Mouse (Mus musculus): ENCODE results near the gene Actl6b. TPM values are rescaled to one million over a fixed set of nuclear protein-coding genes. Genes with fewer than 3 reads are reported as not detected.

The Actl6b gene
- polyA plus RNA-seq, 1 experiment from 2014 or later, result not detected

- H3K27ac ChIP-seq (ENCODE audit: low read depth), result peak overlapping the region; percentile 79
- TF ChIP-seq CTCF (IDR thresholded peaks at IDR 0.05; ENCODE audit: low read depth) (no peak), EP300 (IDR thresholded peaks at IDR 0.05; ENCODE audit: low read depth) (no peak)
- DNase-seq, result no peak
Measured at GRCm38 (mm10) chr5:137599600-137599999, 46.3 kb downstream of the Actl6b start.

GRCm38 (mm10) chr5:137600281-137600618 lies 46.9 kb downstream of the Actl6b start:
- Histone ChIP-seq H3K4me3 (ENCODE audit: low read depth, low read length) (peak overlapping the region; percentile 69), H3K4me1 (ENCODE audit: insufficient read depth) (peaks cover 29% of the 10 kb centered on the region), H3K27me3 (ENCODE audit: insufficient read depth, low read length) (no peaks in the 10 kb centered on the region), H3K36me3 (replicated peaks; ENCODE audit: insufficient read depth, low read length) (peaks cover 2% of the 10 kb centered on the region; the same call in 1 of the 2 replicates), H3K27ac (ENCODE audit: low read depth) (peak overlapping the region; percentile 79), H3K4me2 (ENCODE audit: low read depth, low read length) (peak overlapping the region; percentile 98), H3K9me3 (ENCODE audit: low read length) (no peaks in the 10 kb centered on the region), H3K9ac (replicated peaks) (peak overlapping the region; percentile 88)
- under 1% methylated on average over 19 of the region's 19 CpGs for WGBS (ENCODE audit: insufficient replicate concordance)
- ATAC-seq (peak; percentile 34), DNase-seq (no peak)
- no peak for TF ChIP-seq CTCF (IDR thresholded peaks at IDR 0.05; ENCODE audit: low read depth)
- TF ChIP-seq EP300 (IDR thresholded peaks at IDR 0.05; ENCODE audit: low read depth), result no peak

More at GRCm38 (mm10) chr5:137599600-137599999, 46.3 kb downstream of the Actl6b start:
- Histone ChIP-seq H3K4me2 (ENCODE audit: low read depth, low read length) (peak overlapping the region; percentile 98), H3K27me3 (ENCODE audit: insufficient read depth, low read length) (no peaks in the 10 kb centered on the region), H3K36me3 (replicated peaks; ENCODE audit: insufficient read depth, low read length) (peaks cover 2% of the 10 kb centered on the region; the same call in 1 of the 2 replicates), H3K4me3 (ENCODE audit: low read depth, low read length) (peak overlapping the region; percentile 69), H3K9me3 (ENCODE audit: low read length) (no peaks in the 10 kb centered on the region), H3K4me1 (ENCODE audit: insufficient read depth) (peaks cover 29% of the 10 kb centered on the region), H3K9ac (replicated peaks) (peak overlapping the region; percentile 88)
- WGBS (ENCODE audit: insufficient replicate concordance), result 28% methylated on average over 9 of the region's 9 CpGs
- no peak for ATAC-seq

- peaks cover 2% of the 10 kb centered on the region; the same call in 1 of the 2 replicates for H3K36me3 ChIP-seq (replicated peaks; ENCODE audit: insufficient read depth, low read length)
- peak; percentile 95 for ATAC-seq
- WGBS (ENCODE audit: insufficient replicate concordance), result under 1% methylated on average over 40 of the region's 41 CpGs
- no peaks in the 10 kb centered on the region for H3K27me3 ChIP-seq (ENCODE audit: insufficient read depth, low read length)
- peak within 1 kb of the TSS; percentile 98 for H3K4me2 ChIP-seq (ENCODE audit: low read depth, low read length)
- H3K9ac ChIP-seq (replicated peaks), result peak within 1 kb of the TSS; percentile 88
- peaks cover 29% of the 10 kb centered on the region for H3K4me1 ChIP-seq (ENCODE audit: insufficient read depth)
- H3K4me3 ChIP-seq (ENCODE audit: low read depth, low read length), result peak within 1 kb of the TSS; percentile 69
- H3K27ac ChIP-seq (ENCODE audit: low read depth), result peak within 1 kb of the TSS; percentile 79
- no peak for TF ChIP-seq CTCF (IDR thresholded peaks at IDR 0.05; ENCODE audit: low read depth)
- peak; percentile 60 for TF ChIP-seq EP300 (IDR thresholded peaks at IDR 0.05; ENCODE audit: low read depth)
- no peaks in the 10 kb centered on the region for H3K9me3 ChIP-seq (ENCODE audit: low read length)
- peak; percentile 98 for DNase-seq
Measured at GRCm38 (mm10) chr5:137600619-137601364, 47.5 kb downstream of the Actl6b start, which contains the start of gene Mospd3. TSS of gene Mospd3 (minus strand) at chr5:137601058.

GRCm38 (mm10) chr5:137601365-137601729 lies 48.0 kb downstream of the Actl6b start:
- WGBS (ENCODE audit: insufficient replicate concordance), result under 1% methylated on average over 22 of the region's 22 CpGs
- ATAC-seq (no peak), DNase-seq (peak; percentile 54)
- Histone ChIP-seq H3K4me1 (ENCODE audit: insufficient read depth) (peaks cover 29% of the 10 kb centered on the region), H3K27me3 (ENCODE audit: insufficient read depth, low read length) (no peaks in the 10 kb centered on the region), H3K9me3 (ENCODE audit: low read length) (no peaks in the 10 kb centered on the region), H3K27ac (ENCODE audit: low read depth) (peak overlapping the region; percentile 79), H3K9ac (replicated peaks) (peak overlapping the region; percentile 63), H3K4me2 (ENCODE audit: low read depth, low read length) (peak overlapping the region; percentile 78), H3K4me3 (ENCODE audit: low read depth, low read length) (peak overlapping the region; percentile 69), H3K36me3 (replicated peaks; ENCODE audit: insufficient read depth, low read length) (peaks cover 2% of the 10 kb centered on the region; the same call in 1 of the 2 replicates)
- no peak for TF ChIP-seq EP300 (IDR thresholded peaks at IDR 0.05; ENCODE audit: low read depth)
- no peak for TF ChIP-seq CTCF (IDR thresholded peaks at IDR 0.05; ENCODE audit: low read depth)

- Histone ChIP-seq H3K27ac (ENCODE audit: low read depth) (no peak overlapping the region), H3K9me3 (ENCODE audit: low read length) (no peaks in the 10 kb centered on the region), H3K36me3 (replicated peaks; ENCODE audit: insufficient read depth, low read length) (no peaks in the 10 kb centered on the region), H3K4me3 (ENCODE audit: low read depth, low read length) (no peak overlapping the region), H3K9ac (replicated peaks) (no peak overlapping the region), H3K4me1 (ENCODE audit: insufficient read depth) (peaks cover 20% of the 10 kb centered on the region), H3K4me2 (ENCODE audit: low read depth, low read length) (no peak overlapping the region), H3K27me3 (ENCODE audit: insufficient read depth, low read length) (no peaks in the 10 kb centered on the region)
- TF ChIP-seq EP300 (IDR thresholded peaks at IDR 0.05; ENCODE audit: low read depth) (no peak), CTCF (IDR thresholded peaks at IDR 0.05; ENCODE audit: low read depth) (no peak)
- ATAC-seq (no peak), DNase-seq (no peak)
- 47% methylated on average over 24 of the region's 26 CpGs for WGBS (ENCODE audit: insufficient replicate concordance)
Measured at GRCm38 (mm10) chr5:137607860-137608653, 54.7 kb downstream of the Actl6b start.

- TF ChIP-seq CTCF (IDR thresholded peaks at IDR 0.05; ENCODE audit: low read depth) (no peak), EP300 (IDR thresholded peaks at IDR 0.05; ENCODE audit: low read depth) (no peak)
- DNase-seq (no peak), ATAC-seq (no peak)
- WGBS (ENCODE audit: insufficient replicate concordance), result 46% methylated on average over 22 of the region's 23 CpGs
- H3K4me2 ChIP-seq (ENCODE audit: low read depth, low read length), result no peak overlapping the region
- no peak overlapping the region for H3K27ac ChIP-seq (ENCODE audit: low read depth)
- H3K4me3 ChIP-seq (ENCODE audit: low read depth, low read length), result no peak overlapping the region
- no peaks in the 10 kb centered on the region for H3K36me3 ChIP-seq (replicated peaks; ENCODE audit: insufficient read depth, low read length)
- H3K9me3 ChIP-seq (ENCODE audit: low read length), result no peaks in the 10 kb centered on the region
- H3K9ac ChIP-seq (replicated peaks), result no peak overlapping the region
- H3K27me3 ChIP-seq (ENCODE audit: insufficient read depth, low read length), result no peaks in the 10 kb centered on the region
- peaks cover 20% of the 10 kb centered on the region for H3K4me1 ChIP-seq (ENCODE audit: insufficient read depth)
Measured at GRCm38 (mm10) chr5:137608654-137609190, 55.4 kb downstream of the Actl6b start.
